Comparison of ENCODE assay signal across 11 mouse cellular contexts in the genomic region with DNA sequence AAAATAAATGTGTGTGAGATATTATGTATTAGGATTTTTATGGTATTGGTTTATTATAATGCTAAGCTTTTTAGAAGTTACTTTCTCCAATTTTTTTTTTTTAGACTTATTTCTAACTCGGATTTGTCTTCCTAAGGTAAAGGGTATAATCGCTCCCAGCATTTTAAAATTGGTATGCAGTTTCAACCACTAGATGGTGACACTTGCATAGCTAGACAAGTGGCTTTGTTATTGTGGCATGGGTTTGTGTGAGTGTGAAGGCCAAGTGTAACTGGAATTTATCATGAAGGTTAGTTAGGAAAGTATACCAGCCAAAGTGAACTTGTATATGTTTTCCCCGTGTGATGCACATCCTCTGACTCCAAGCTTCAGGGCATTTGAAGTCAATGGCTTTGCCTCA. TPM values are rescaled to one million over a fixed set of nuclear protein-coding genes. Genes with fewer than 3 reads are reported as not detected.
DNase-seq lines count a peak whose midpoint lies in the region; ATAC-seq and TF ChIP-seq lines count a peak whose summit lies in the region.
"Had no signal": no experiment of that assay in that cellular context is flagged by ENCODE, and none has a peak within 500 bp of the region (broad histone marks: within the 10 kb centered on the region; RNA-seq: fewer than 3 reads in every experiment).

No protein-coding gene starts in this region.

- peak; percentile 25 for DNase-seq in forebrain, embryonic 14.5 days (ENCODE audit: low spot score)
- no peak for DNase-seq in left cerebral cortex, adult 2 months (ENCODE audit: extremely low spot score in 1 of 2, low spot score in 2 of 2)
- DNase-seq in left cerebral cortex, adult 11 months (ENCODE audit: low spot score) = no peak
- no peak for DNase-seq in cerebellum, adult 11 months
- DNase-seq in right cerebral cortex, adult 18-20 months = no peak

- intact Hi-C loops in left cerebral cortex, adult 2 months (cut with DNase I) = loop anchor here (2.0 to 5.0 kb wide), 3 partner anchors 23 to 1015 kb away; no protein-coding TSS in a partner anchor

- no peaks in the 10 kb centered on the region for H3K9me3 ChIP-seq in forebrain, embryonic 14.5 days (replicated peaks; ENCODE audit: control insufficient read depth, low read length)
- no peaks in the 10 kb centered on the region for H3K9me3 ChIP-seq in forebrain, embryonic 12.5 days
- no peaks in the 10 kb centered on the region for H3K9me3 ChIP-seq in E14TG2a.4 (ENCODE audit: low read length)
- H3K9me3 ChIP-seq: embryonic facial prominence, embryonic 15.5 days; limb, embryonic 15.5 days had no signal

- no peak overlapping the region for H3K4me3 ChIP-seq in forebrain, embryonic 14.5 days (ENCODE audit: low read depth, low read length)
- no peak overlapping the region for H3K4me3 ChIP-seq in forebrain, embryonic 12.5 days (replicated peaks)
- H3K4me3 ChIP-seq in left cerebral cortex, adult 2 months = no peak overlapping the region
- H3K4me3 ChIP-seq in E14TG2a.4 (replicated peaks; ENCODE audit: low read length) = no peak overlapping the region
- H3K4me3 ChIP-seq: embryonic facial prominence, embryonic 15.5 days; limb, embryonic 15.5 days; myocyte had no signal

- no peaks in the 10 kb centered on the region for H3K27me3 ChIP-seq in forebrain, embryonic 14.5 days (replicated peaks; ENCODE audit: control insufficient read depth, insufficient read depth, low read length)
- no peaks in the 10 kb centered on the region for H3K27me3 ChIP-seq in forebrain, embryonic 12.5 days
- H3K27me3 ChIP-seq in E14TG2a.4 (ENCODE audit: insufficient read depth, low read length) = no peaks in the 10 kb centered on the region
- H3K27me3 ChIP-seq: embryonic facial prominence, embryonic 15.5 days; limb, embryonic 15.5 days had no signal

- ATAC-seq in forebrain, embryonic 14.5 days = no peak
- no peak for ATAC-seq in forebrain, embryonic 12.5 days (ENCODE audit: low FRiP score)
- ATAC-seq in megakaryocyte progenitor cell, adult 5-6 weeks (replicated peaks; ENCODE audit: poor library complexity) = peak; percentile 63

- no peaks in the 10 kb centered on the region for H3K4me1 ChIP-seq in forebrain, embryonic 14.5 days (ENCODE audit: control insufficient read depth, insufficient read depth, low read length)
- H3K4me1 ChIP-seq in forebrain, embryonic 12.5 days = no peaks in the 10 kb centered on the region; the same call in 1 of the 2 replicates
- peaks cover 11% of the 10 kb centered on the region for H3K4me1 ChIP-seq in E14TG2a.4 (replicated peaks; ENCODE audit: low read depth, low read length)
- H3K4me1 ChIP-seq: embryonic facial prominence, embryonic 15.5 days; limb, embryonic 15.5 days had no signal

- no peak overlapping the region for H3K4me2 ChIP-seq in forebrain, embryonic 14.5 days (ENCODE audit: low read length)
- H3K4me2 ChIP-seq in forebrain, embryonic 12.5 days = no peak overlapping the region
- H3K4me2 ChIP-seq: embryonic facial prominence, embryonic 15.5 days; limb, embryonic 15.5 days had no signal

- H3K9ac ChIP-seq in forebrain, embryonic 14.5 days (ENCODE audit: low read length) = no peak overlapping the region
- no peak overlapping the region for H3K9ac ChIP-seq in forebrain, embryonic 12.5 days
- H3K9ac ChIP-seq: embryonic facial prominence, embryonic 15.5 days; limb, embryonic 15.5 days had no signal

- no peak overlapping the region for H3K27ac ChIP-seq in forebrain, embryonic 14.5 days (ENCODE audit: low read depth, low read length)
- H3K27ac ChIP-seq in forebrain, embryonic 12.5 days = no peak overlapping the region
- H3K27ac ChIP-seq in left cerebral cortex, adult 2 months = no peak overlapping the region
- H3K27ac ChIP-seq: embryonic facial prominence, embryonic 15.5 days; limb, embryonic 15.5 days had no signal

- peaks cover 19% of the 10 kb centered on the region; the same call in 1 of the 2 replicates for H3K36me3 ChIP-seq in forebrain, embryonic 14.5 days (ENCODE audit: control insufficient read depth, insufficient read depth, low read length)
- peaks cover 7% of the 10 kb centered on the region; the same call in 1 of the 2 replicates for H3K36me3 ChIP-seq in forebrain, embryonic 12.5 days (replicated peaks)
- peaks cover 78% of the 10 kb centered on the region for H3K36me3 ChIP-seq in E14TG2a.4 (ENCODE audit: insufficient read depth, low read length)

- 82% methylated on average over 3 of the region's 3 CpGs for WGBS in forebrain, embryonic 14.5 days
- 87% methylated on average over 3 of the region's 3 CpGs for WGBS in forebrain, embryonic 12.5 days

- peak; percentile 64 for TF ChIP-seq CTCF in left cerebral cortex, adult 2 months (IDR thresholded peaks at IDR 0.05)
- peak; percentile 42 for TF ChIP-seq CTCF in E14TG2a.4 (conservative IDR thresholded peaks at IDR 0.05; ENCODE audit: low read length)

RNA-seq across cellular contexts. Expression of gene Ttc33, which starts 8.5 kb away (rescaled TPM):
- polyA plus RNA-seq in forebrain, embryonic 14.5 days (2014; fragmentation: Nextera tagmentation; extraction: Ambion mirVana) = 65.6 and 75.5 TPM in 2 replicates
- polyA plus RNA-seq in forebrain, embryonic 12.5 days (2016; fragmentation: Nextera tagmentation; extraction: Ambion mirVana) = 42.4 and 46.2 TPM in 2 replicates
- 10 to 100 TPM; 90.7 to 95.1 TPM for total RNA-seq in left cerebral cortex, adult 2 months (2021)
- total RNA-seq in megakaryocyte progenitor cell, adult 5-6 weeks (2015) = 29.4 and 38.4 TPM in 2 replicates
- 43.1 and 54.2 TPM in 2 replicates for total RNA-seq in megakaryocyte progenitor cell, adult 5-6 weeks (2017)

RNA-seq across cellular contexts. Expression of gene Ptger4, which starts 50.2 kb away (rescaled TPM):
- polyA plus RNA-seq in forebrain, embryonic 14.5 days (2014; fragmentation: Nextera tagmentation; extraction: Ambion mirVana) = 0.42 and 0.51 TPM in 2 replicates
- 0.82 and 0.84 TPM in 2 replicates for polyA plus RNA-seq in forebrain, embryonic 12.5 days (2016; fragmentation: Nextera tagmentation; extraction: Ambion mirVana)
- total RNA-seq in left cerebral cortex, adult 2 months (2021) = 1 to 10 TPM; 1.1 to 1.2 TPM
- total RNA-seq in megakaryocyte progenitor cell, adult 5-6 weeks (2015) = 11.4 and 11.6 TPM in 2 replicates
- 6.0 and 8.4 TPM in 2 replicates for total RNA-seq in megakaryocyte progenitor cell, adult 5-6 weeks (2017)

RNA-seq across cellular contexts. Expression of gene Prkaa1, which starts 50.2 kb away (rescaled TPM):
- polyA plus RNA-seq in forebrain, embryonic 14.5 days (2014; fragmentation: Nextera tagmentation; extraction: Ambion mirVana) = 15.7 and 17.0 TPM in 2 replicates
- 14.7 and 14.9 TPM in 2 replicates for polyA plus RNA-seq in forebrain, embryonic 12.5 days (2016; fragmentation: Nextera tagmentation; extraction: Ambion mirVana)
- 10 to 100 TPM; 20.1 to 21.7 TPM for total RNA-seq in left cerebral cortex, adult 2 months (2021)
- total RNA-seq in megakaryocyte progenitor cell, adult 5-6 weeks (2015) = 35.6 and 38.4 TPM in 2 replicates
- 23.5 and 23.7 TPM in 2 replicates for total RNA-seq in megakaryocyte progenitor cell, adult 5-6 weeks (2017)
